Mouse (Mus musculus) thymus, adult 2 months (tissue): ENCODE data around the gene Prdm16.

Source experiments
- CTCF ChIP-seq: fragments of 200-500 bp; IDR thresholded peaks from 2 replicates; pipeline ENCODE4 v1.5.1; 2012; ENCODE audit warnings: mild to moderate bottlenecking, control low read depth, low read length, moderate library complexity, borderline replicate concordance; ENCODE audit not compliant: control insufficient read depth, poor library complexity, insufficient read depth; ENCODE audit errors: extremely low read depth
- POLR2A ChIP-seq: fragments of 200-500 bp; IDR thresholded peaks from 2 replicates; pipeline ENCODE4 v1.6.1; 2012; ENCODE audit warnings: mild to moderate bottlenecking, low read length, control low read depth, moderate library complexity; ENCODE audit not compliant: control insufficient read depth, poor library complexity, insufficient read depth; ENCODE audit errors: extremely low read depth

- TF ChIP-seq POLR2A (no peak), CTCF (no peak)
Observed at GRCm38 (mm10) chr4:154294262-154294731, 342.4 kb downstream of the Prdm16 start.
